Mouse (Mus musculus): ENCODE results near the gene Rhot2. TPM values are rescaled to one million over a fixed set of nuclear protein-coding genes. Genes with fewer than 3 reads are reported as not detected.

Rhot2 gene
- total and polyA plus RNA-seq, 3 experiments = 17.7 to 142 (median 31.2) TPM

DNA sequence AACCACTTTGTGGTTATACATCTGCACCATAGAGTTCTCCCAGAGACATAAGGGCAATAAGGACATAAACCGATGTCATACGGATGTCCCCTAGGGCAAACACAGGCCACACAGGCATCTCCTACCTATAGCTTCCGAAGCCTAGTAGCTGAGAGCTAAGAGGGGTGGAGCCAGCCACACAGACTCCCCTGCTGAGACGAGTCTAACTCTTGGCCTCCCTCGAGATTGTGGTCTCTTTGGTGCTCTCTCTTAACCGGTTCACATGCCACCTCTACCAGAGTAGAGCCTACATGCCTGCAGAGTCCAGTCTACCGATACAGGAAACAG, 22.8 kb upstream of the Rhot2 start:
- ATAC-seq (ENCODE audit: extremely low read depth, insufficient number of reproducible peaks, low FRiP score, poor library complexity, severe bottlenecking) (peak; percentile 4; the same call in 1 of the 2 replicates), DNase-seq (ENCODE audit: low spot score) (peak; percentile 45)
- Histone ChIP-seq H3K36me3 (replicated peaks) (peaks cover 39% of the 10 kb centered on the region), H3K9me3 (replicated peaks) (no peaks in the 10 kb centered on the region), H3K4me3 (ENCODE audit: low read depth, low read length) (peak overlapping the region; percentile 83; the same call in 1 of the 2 replicates), H3K4me1 (ENCODE audit: insufficient read depth, low read depth, low read length) (peaks cover 39% of the 10 kb centered on the region), H3K27me3 (ENCODE audit: insufficient read depth, low read length) (no peaks in the 10 kb centered on the region; the same call in 1 of the 2 replicates)
- no peak for TF ChIP-seq GATA2 (IDR thresholded peaks at IDR 0.05; ENCODE audit: borderline replicate concordance, low read depth, low read length)
- TF ChIP-seq TAL1 (conservative IDR thresholded peaks at IDR 0.05; ENCODE audit: low read depth, low read length) = no peak
- no peak for TF ChIP-seq POLR2AphosphoS5 (IDR thresholded peaks at IDR 0.05; ENCODE audit: insufficient replicate concordance, low read depth, low read length)
- no peak for TF ChIP-seq CTCF (IDR thresholded peaks at IDR 0.05; ENCODE audit: low read depth, low read length)
- TF ChIP-seq GATA1 (IDR thresholded peaks at IDR 0.05; ENCODE audit: borderline replicate concordance, low read length) = no peak

DNA sequence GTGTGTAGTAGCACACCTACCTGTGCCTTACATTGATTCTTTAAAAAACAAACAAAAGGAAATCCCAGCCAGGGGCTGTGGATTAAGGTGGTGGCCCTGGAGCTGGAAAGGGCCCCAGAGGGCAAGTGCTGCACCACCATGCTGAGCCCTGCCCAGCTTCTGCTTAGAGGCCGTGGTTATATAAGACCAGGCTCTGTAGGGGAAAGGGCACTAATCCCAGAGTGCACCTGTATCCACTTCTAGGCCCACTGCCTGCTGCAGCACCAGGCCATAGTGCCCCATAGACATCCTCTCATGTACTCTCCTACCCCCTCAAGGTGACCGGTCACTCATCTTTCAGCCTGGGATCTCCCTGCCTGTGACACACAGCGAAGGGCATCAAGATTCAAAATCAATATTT, 21.5 kb upstream of the Rhot2 start:
- H3K27me3 ChIP-seq (ENCODE audit: insufficient read depth, low read length) = no peaks in the 10 kb centered on the region; the same call in 1 of the 2 replicates
- H3K4me3 ChIP-seq (ENCODE audit: low read depth, low read length) = no peak overlapping the region
- no peaks in the 10 kb centered on the region for H3K9me3 ChIP-seq (replicated peaks)
- peaks cover 39% of the 10 kb centered on the region for H3K36me3 ChIP-seq (replicated peaks)
- DNase-seq (ENCODE audit: low spot score) (no peak), ATAC-seq (ENCODE audit: extremely low read depth, insufficient number of reproducible peaks, low FRiP score, poor library complexity, severe bottlenecking) (no peak)
- H3K4me1 ChIP-seq (ENCODE audit: insufficient read depth, low read depth, low read length) = peaks cover 47% of the 10 kb centered on the region
- no peak for TF ChIP-seq GATA1 (IDR thresholded peaks at IDR 0.05; ENCODE audit: borderline replicate concordance, low read length)
- no peak for TF ChIP-seq CTCF (IDR thresholded peaks at IDR 0.05; ENCODE audit: low read depth, low read length)
- TF ChIP-seq POLR2AphosphoS5 (IDR thresholded peaks at IDR 0.05; ENCODE audit: insufficient replicate concordance, low read depth, low read length) = no peak

- Histone ChIP-seq H3K4me1 (ENCODE audit: insufficient read depth, low read depth, low read length) (peaks cover 55% of the 10 kb centered on the region), H3K27me3 (ENCODE audit: insufficient read depth, low read length) (no peaks in the 10 kb centered on the region; the same call in 1 of the 2 replicates), H3K9me3 (replicated peaks) (no peaks in the 10 kb centered on the region), H3K36me3 (replicated peaks) (peaks cover 40% of the 10 kb centered on the region), H3K4me3 (ENCODE audit: low read depth, low read length) (no peak overlapping the region)
- ATAC-seq (ENCODE audit: extremely low read depth, insufficient number of reproducible peaks, low FRiP score, poor library complexity, severe bottlenecking) = no peak
- DNase-seq (ENCODE audit: low spot score) = no peak
- TF ChIP-seq CTCF (IDR thresholded peaks at IDR 0.05; ENCODE audit: low read depth, low read length) (no peak), POLR2AphosphoS5 (IDR thresholded peaks at IDR 0.05; ENCODE audit: insufficient replicate concordance, low read depth, low read length) (no peak), GATA1 (IDR thresholded peaks at IDR 0.05; ENCODE audit: borderline replicate concordance, low read length) (no peak), GATA2 (IDR thresholded peaks at IDR 0.05; ENCODE audit: borderline replicate concordance, low read depth, low read length) (no peak)
Observed at GRCm38 (mm10) chr17:25865288-25865687, 20.6 kb upstream of the Rhot2 start.

DNA sequence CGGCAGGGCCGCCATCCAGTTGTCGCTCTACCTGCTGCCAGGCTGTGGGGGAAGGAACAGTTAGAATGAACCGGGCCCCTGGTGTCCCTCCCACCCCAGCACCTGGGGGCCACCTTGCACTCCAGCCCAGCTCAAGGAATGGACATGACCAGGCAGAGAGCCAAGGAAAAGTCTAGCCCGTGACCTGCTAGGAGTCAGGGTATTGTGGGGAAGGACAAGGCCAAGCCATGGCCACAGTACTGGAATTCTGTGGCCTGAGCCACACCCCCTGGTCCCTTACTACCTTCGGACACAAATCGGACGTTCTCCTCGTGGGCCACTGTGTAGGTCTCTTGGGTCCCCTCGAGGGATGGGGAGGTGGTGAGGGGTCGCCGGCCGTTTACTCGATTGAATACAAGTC, 19.7 kb upstream of the Rhot2 start:
- Histone ChIP-seq H3K4me1 (ENCODE audit: insufficient read depth, low read depth, low read length) (peaks cover 61% of the 10 kb centered on the region), H3K9me3 (replicated peaks) (no peaks in the 10 kb centered on the region), H3K27me3 (ENCODE audit: insufficient read depth, low read length) (no peaks in the 10 kb centered on the region; the same call in 1 of the 2 replicates), H3K36me3 (replicated peaks) (peaks cover 48% of the 10 kb centered on the region), H3K4me3 (ENCODE audit: low read depth, low read length) (no peak overlapping the region)
- ATAC-seq (ENCODE audit: extremely low read depth, insufficient number of reproducible peaks, low FRiP score, poor library complexity, severe bottlenecking) (no peak), DNase-seq (ENCODE audit: low spot score) (no peak)
- TF ChIP-seq CTCF (IDR thresholded peaks at IDR 0.05; ENCODE audit: low read depth, low read length) (no peak), GATA2 (IDR thresholded peaks at IDR 0.05; ENCODE audit: borderline replicate concordance, low read depth, low read length) (no peak), POLR2AphosphoS5 (IDR thresholded peaks at IDR 0.05; ENCODE audit: insufficient replicate concordance, low read depth, low read length) (no peak), TAL1 (conservative IDR thresholded peaks at IDR 0.05; ENCODE audit: low read depth, low read length) (no peak), GATA1 (IDR thresholded peaks at IDR 0.05; ENCODE audit: borderline replicate concordance, low read length) (no peak)

- peaks cover 61% of the 10 kb centered on the region for H3K4me1 ChIP-seq (ENCODE audit: insufficient read depth, low read depth, low read length)
- H3K4me3 ChIP-seq (ENCODE audit: low read depth, low read length) = no peak overlapping the region
- peaks cover 4% of the 10 kb centered on the region for H3K27me3 ChIP-seq (ENCODE audit: insufficient read depth, low read length)
- DNase-seq (ENCODE audit: low spot score) (no peak), ATAC-seq (ENCODE audit: extremely low read depth, insufficient number of reproducible peaks, low FRiP score, poor library complexity, severe bottlenecking) (no peak)
- TF ChIP-seq GATA1 (IDR thresholded peaks at IDR 0.05; ENCODE audit: borderline replicate concordance, low read length) = no peak
- no peak for TF ChIP-seq POLR2AphosphoS5 (IDR thresholded peaks at IDR 0.05; ENCODE audit: insufficient replicate concordance, low read depth, low read length)
- TF ChIP-seq TAL1 (conservative IDR thresholded peaks at IDR 0.05; ENCODE audit: low read depth, low read length) = no peak
- no peak for TF ChIP-seq GATA2 (IDR thresholded peaks at IDR 0.05; ENCODE audit: borderline replicate concordance, low read depth, low read length)
- no peak for TF ChIP-seq CTCF (IDR thresholded peaks at IDR 0.05; ENCODE audit: low read depth, low read length)
- H3K9me3 ChIP-seq (replicated peaks) = no peaks in the 10 kb centered on the region
- peaks cover 54% of the 10 kb centered on the region for H3K36me3 ChIP-seq (replicated peaks)
Observed at GRCm38 (mm10) chr17:25863681-25864080, 19.0 kb upstream of the Rhot2 start.

DNA sequence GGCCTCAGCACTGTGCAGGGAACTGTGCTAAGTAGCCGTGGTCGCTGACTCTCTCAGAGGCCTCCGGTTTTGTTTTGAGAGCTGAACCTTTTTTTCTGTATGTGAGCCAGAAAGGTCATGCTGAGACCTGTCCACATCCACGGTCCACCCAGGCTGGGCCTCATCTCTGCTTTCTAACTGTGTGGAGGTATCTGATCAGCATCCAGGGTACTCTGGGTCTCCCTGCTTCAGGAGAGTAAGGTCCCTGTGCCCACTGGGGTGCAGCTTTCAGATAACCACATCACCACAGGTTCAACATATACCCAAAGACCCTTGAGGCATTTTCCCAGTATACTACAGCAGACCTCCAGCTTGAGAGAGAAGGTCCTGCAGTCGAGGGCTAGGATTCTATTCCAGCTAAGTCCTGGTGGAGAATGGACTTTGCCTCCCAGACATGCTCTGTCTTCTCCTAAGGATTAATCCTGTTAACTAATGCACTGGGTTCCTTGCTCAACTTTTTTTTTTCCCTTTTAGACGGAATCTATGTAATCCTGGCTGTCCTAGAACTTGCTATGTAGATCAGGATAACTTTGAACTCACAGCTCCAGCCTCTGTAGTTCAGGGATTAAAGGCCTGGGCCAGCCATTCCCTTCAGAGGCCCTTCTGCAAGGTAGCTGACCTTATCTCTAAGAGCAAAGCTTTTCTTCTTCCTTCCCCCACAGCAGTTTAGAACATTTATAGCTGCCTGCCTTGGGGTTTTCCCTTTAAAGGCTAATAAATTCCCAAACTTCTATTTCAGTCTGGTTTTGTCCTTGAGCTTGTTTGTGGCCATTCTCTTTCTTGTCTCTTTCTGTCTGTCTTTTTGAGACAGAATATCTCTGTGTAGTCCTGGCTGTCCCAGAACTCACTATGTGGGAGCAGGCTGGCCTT, 17.3 kb upstream of the Rhot2 start:
- ATAC-seq (ENCODE audit: extremely low read depth, insufficient number of reproducible peaks, low FRiP score, poor library complexity, severe bottlenecking) = no peak
- TF ChIP-seq GATA1 (IDR thresholded peaks at IDR 0.05; ENCODE audit: borderline replicate concordance, low read length) (no peak), GATA2 (IDR thresholded peaks at IDR 0.05; ENCODE audit: borderline replicate concordance, low read depth, low read length) (no peak), CTCF (IDR thresholded peaks at IDR 0.05; ENCODE audit: low read depth, low read length) (no peak), POLR2AphosphoS5 (IDR thresholded peaks at IDR 0.05; ENCODE audit: insufficient replicate concordance, low read depth, low read length) (no peak), TAL1 (conservative IDR thresholded peaks at IDR 0.05; ENCODE audit: low read depth, low read length) (no peak)
- peaks cover 67% of the 10 kb centered on the region for H3K36me3 ChIP-seq (replicated peaks)

More for the DNA sequence above, 17.3 kb upstream of the Rhot2 start:
- DNase-seq (ENCODE audit: low spot score) = no peak
- peaks cover 4% of the 10 kb centered on the region; the same call in 1 of the 2 replicates for H3K27me3 ChIP-seq (ENCODE audit: insufficient read depth, low read length)
- no peaks in the 10 kb centered on the region for H3K9me3 ChIP-seq (replicated peaks)
- H3K4me3 ChIP-seq (ENCODE audit: low read depth, low read length) = peak overlapping the region; percentile 76
- H3K4me1 ChIP-seq (ENCODE audit: insufficient read depth, low read depth, low read length) = peaks cover 47% of the 10 kb centered on the region
